Mouse (Mus musculus) cerebellum, adult 11-12 months (tissue): ENCODE results near the gene Msx3.

Experiments
- DNase-seq: peaks from one replicate; pipeline ENCODE4 v3.0.0; 2022

The Msx3 gene

DNA sequence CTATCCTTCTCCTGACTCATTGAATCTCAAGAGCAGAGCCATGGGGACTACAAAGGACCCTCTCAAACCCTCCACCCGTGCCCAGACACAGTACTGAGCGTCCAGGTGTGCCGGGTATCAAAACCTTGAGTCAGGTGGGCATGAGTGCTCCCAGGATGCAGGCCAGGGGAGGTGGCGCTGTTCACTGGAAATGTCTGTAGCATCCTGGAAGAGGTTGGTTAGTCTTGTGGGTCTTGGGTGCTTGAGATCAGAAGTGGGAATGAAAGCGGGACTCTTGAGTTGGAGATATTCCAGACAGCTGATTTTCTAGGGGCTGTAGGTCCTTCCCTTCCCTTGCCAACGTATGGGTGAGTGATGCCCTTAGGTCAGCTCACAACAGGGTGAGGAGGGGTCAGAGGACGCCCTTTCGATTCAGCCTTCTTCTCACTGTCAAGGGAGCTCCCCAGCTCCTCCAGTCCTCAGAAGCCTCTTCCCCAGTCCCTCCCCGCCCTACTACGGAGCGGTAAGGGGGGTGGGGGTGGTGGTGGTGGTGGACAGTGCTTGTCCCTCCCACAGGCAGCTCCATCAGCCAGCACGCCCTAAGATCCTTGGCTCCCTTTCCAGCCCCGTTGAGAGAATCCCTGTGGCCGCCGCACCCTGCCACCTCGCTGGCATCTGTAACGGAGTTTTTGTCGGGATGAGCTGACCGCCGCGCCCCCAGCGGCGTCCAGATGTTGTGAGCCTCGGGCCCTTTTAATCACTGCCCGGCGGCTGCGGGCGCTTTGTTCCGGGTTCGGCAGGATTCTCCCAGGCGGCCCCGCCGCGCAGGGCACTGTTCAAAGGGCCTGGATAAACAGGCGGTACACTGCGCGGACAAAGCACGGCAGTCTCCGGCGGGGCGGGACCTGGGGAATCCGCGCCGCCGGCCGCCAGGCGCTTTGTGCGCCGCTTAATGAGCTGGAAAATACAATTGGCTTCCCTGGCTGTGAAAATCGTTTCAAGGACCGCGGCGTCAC, 8.8 kb upstream of the Msx3 start:
- DNase-seq, result no peak

DNA sequence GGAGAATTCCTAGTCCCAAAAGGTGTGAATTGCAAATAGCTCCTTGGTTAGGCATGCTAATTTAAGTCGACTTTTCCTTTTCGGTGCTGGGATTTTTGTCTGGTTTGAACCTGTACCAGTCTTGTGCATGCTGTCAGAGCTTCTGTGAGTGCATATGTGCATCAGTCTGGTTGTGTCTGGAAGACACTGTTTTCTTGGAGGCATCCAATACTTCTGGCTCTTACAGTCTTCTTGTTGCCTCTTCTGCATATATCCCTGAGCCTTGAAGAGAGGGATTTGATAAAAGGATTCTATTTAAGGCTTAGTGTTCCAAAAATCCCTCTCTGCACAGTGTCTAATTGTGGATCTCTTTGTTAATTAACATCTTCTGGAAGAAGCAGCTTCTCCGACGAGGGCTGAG, 5.2 kb upstream of the Msx3 start:
- DNase-seq, result no peak

DNA sequence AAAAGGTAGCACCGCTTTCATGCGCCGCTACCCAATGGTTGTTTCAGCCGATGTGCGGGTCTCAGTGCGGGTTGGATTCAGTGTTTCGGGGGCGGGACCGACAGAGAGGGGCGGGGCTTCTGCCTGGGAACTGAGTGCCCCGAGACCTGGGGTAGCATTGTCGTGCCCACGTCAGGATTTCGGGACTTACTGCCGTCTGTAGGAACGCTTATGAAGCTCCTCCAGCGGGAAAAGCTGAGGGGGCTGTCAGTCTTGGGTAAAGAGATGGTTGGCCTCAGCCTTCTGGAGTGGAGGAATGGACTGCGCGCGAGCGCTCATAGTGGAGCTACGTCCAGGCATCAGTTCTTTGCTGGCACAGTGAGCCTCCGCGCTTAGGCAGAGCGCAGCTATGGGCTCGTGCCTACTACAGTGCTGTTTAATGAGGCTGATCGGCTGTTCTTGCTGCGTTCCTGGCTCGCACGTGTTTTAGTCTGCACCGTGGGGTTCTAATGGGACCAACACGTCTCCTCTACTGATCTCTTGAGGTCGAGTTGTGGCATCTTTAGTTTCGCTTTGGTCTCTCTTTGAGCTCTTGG, 313 bp upstream of the Msx3 start:
- DNase-seq, result no peak

DNA sequence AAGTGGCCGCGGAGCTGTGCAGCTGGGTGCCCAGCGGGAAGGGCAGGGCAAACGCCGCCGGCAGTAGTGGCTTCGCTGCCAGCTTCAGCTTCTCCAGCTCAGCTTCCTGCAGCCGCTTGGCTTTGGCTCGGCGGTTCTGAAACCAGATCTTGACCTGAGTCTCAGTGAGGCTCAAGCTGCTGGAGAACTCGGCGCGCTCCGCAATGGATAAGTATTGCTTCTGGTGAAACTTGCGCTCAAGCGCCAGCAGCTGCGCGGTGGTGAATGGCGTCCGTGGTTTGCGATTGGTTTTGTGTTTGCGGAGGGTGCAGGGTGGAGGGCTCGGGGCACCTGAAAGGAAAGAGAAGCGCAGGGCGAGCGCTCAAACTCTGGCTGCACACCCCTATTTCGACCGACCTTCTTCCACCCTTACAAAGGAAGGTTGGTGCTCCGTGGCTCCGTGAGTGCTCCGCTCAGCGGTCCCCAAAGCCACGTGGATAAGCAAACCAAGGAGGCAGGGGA, 1.0 kb downstream of the Msx3 start:
- no peak for DNase-seq

DNA sequence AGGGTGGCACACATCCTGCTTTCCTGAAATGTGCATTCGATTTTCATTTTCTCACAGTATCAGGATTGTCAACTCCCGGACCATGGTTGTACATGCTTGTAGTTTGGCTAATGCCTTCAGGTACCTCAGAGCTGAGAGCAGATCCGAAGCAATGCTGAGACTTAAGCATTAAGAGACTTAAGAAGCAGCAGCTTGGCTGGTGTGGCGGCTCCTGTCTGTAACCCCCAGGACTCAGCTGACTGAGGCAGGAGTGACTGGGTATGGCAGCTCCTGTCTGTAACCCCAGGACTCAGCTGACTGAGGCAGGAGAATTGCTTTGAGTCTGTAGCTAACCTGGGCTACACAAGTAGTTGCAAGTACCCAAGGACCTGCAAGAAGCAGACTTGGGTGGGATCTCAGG, 3.3 kb downstream of the Msx3 start:
- no peak for DNase-seq

DNA sequence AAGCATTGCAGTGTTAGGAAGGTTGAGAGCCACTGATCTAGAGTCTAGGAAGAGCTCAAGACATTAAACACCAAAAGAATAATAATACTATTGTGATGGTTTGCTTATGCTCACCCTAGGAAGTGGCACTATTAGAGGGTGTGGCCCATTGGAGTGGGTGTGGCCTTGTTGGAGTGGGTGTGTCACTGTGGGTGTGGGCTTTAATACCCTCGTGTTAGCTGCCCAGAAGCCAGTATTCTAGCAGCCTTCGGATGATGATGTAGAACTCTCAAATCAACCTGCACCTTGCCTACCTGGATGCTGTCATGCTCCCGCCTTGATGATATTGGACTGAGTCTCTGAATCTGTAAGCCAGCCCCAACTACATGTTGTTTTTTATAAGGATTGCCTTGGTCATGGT, 6.2 kb downstream of the Msx3 start:
- no peak for DNase-seq

DNA sequence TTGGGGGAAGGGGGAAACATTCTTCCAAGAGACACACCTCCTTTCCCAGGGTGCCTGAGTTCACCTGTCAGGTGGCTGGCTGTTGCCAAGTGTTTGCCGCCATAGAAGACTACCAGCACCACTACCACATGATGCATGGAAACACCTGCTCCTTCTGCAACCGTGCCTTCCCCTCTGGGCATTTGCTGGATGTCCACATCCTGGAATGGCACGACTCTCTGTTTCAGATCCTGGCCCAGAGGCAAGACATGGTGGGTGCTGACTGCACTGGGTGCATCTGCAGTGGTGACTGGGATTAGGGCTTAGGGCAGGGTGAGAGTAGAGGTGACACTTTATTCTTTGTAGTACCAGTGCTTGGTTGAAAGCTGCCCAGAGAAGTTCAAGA, 11.7 kb downstream of the Msx3 start:
- DNase-seq, result no peak

DNA sequence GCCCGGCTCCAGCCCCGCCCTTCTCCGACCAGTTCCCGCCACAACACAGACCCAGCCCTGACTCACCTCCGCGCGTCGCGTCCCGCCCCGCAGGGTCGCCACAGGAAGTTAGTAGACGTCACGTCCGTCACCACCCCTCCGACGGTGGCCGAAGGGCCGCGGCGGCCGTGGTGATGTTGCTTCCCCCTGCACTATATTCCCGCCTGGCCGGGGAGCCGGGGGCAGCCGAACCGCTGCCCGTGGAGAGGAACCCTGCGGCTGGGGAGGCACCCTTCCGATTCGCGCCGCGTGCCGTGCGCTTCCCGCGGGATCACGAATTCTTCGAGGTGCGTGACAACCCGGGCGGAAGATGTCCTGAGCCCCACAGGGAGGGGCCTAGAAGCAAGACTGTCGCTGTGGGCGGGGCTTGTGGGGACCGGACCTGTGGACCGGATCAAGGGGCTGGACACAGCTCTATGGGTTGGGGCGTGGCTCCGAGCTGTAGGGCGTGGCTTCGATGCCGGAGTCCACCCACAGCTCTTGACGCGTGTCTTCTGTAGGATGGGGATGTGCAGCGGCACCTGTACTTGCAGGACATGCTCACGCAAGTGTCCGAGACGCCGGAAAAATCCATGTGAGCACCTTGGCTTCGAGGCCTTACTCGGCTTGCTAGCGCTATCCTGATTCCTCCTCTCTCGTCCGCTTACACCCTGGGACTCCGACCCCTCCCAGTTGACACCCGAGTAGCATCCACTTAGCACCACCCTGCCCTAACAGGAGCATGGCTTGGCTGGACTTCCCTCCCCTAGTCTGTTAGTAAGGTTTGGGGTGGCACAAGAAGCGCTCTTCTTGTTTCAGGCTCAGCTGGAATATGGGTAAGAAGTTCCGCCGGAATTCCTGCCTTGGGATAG, 12.4 kb downstream of the Msx3 start, which contains the start of the genes Zfp511 and Tubgcp2:
Gene Zfp511, plus strand, starts transcription at position 111 of the 890 bp plus-strand sequence.
Gene Tubgcp2, minus strand, starts transcription at position 389 of the 890 bp plus-strand sequence.
- DNase-seq, result peak; percentile 95

DNA sequence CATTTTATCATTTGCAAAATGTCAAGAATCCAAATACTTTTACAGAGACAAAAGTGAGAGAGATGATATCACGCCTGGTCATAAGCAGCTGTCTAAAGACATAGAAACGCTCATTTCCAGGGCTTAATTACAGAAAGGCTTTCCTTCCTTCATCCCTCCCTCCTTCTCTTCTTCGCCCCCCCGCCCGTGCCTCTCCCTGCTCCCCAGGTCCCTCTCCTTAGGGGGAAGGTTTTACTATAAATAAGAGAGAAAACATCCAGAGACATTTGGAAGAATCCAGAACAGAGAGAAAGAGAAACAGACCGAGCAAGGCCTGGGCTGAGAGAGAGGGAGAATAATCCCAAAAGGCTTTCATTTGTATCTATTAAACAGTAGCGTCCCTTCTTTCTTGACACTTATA, 13.4 kb downstream of the Msx3 start:
- DNase-seq, result no peak

DNA sequence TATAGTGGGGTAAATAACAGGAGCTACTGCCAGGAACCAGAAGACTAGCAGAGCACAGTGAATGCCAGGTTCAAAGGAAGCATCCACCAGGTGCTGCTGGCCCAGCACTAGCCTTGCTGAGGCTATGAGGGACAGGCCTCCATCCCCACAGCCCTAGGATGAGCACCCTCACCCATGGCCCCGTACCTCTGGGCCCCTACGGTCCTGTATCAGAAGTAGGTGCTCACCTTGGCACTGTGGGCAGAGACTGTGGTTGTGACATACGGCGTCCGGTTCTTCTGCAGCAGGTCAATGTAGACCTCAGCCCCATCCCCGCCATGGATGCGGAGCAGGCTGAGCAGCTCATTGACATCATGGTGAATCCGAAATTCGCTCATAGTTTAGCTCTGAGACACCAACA, 15.5 kb downstream of the Msx3 start:
- DNase-seq, result no peak

DNA sequence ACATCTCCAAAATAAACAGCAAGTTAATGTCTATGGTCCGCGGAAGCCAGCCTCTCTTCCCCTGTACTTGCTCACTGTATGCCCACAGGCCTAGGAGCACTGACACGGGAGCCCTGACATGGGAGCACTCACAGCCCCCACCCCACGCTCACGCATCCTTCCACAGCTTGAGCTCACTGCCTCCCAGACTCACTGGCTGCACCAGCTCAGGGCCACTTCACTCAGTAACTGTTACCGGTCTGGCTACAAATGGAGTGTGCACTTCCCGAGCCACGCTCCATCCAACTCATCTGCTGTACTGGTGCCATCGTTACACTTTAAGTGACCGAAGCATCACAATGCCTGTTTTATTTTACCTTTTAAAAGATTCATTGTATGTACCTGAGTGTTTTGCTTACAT, 16.5 kb downstream of the Msx3 start:
- no peak for DNase-seq

DNA sequence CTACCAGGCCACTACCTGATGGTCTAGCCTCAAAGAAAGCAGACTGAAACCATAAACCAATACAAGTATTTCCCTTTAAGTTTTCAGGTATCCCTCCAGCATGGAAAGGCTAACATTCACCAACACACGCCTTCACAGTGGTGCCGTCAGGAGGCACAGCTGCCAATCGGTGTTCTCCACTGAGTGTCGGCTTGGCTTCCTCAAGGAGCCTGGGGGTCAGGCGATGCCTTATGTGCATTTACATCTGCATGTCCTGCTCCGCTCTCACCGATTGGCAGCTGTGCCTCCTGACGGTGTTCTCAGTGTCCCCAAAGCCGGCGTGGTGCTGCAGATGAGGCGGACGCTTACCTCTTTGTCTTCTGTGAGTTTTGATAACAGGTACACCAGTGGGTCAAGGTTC, 17.1 kb downstream of the Msx3 start:
- no peak for DNase-seq

DNA sequence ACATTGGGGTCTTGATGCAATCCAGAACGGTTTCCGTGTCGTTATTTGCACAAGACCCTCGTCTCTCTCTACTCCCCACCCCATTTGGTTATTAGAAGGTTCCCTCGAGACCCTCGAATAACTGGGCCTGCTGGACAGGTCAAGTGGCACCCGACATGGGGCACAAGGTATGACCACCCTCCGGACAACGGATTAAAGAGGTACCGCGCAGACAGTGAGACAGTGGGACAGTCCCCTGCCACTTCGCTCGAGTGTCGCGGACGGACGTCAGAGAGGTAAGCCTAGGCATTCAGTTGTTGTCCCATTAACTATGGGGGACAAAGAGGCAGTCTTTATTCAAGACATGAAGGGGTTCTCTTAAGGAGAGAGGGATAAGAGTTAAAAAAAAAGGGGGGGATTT, 37.6 kb downstream of the Msx3 start:
- no peak for DNase-seq

DNA sequence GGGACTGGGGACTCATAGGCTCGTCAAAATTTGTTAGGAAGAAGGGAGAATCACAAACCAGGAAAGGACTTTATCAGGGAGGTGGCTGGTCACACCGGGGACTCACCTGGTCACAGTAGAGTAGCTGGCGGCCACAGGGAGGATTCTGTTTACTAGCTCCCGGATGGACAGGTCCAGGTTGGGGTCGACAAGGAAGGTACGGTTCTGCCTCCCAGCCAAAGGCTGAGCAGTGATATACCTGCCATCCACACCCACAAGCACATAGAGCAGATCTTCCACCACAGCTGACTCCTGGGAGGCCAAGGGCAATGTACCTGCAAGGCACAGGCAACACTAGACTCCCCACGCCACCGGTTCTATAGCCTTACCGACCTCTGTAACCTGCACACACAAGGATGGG, 41.1 kb downstream of the Msx3 start:
- no peak for DNase-seq

DNA sequence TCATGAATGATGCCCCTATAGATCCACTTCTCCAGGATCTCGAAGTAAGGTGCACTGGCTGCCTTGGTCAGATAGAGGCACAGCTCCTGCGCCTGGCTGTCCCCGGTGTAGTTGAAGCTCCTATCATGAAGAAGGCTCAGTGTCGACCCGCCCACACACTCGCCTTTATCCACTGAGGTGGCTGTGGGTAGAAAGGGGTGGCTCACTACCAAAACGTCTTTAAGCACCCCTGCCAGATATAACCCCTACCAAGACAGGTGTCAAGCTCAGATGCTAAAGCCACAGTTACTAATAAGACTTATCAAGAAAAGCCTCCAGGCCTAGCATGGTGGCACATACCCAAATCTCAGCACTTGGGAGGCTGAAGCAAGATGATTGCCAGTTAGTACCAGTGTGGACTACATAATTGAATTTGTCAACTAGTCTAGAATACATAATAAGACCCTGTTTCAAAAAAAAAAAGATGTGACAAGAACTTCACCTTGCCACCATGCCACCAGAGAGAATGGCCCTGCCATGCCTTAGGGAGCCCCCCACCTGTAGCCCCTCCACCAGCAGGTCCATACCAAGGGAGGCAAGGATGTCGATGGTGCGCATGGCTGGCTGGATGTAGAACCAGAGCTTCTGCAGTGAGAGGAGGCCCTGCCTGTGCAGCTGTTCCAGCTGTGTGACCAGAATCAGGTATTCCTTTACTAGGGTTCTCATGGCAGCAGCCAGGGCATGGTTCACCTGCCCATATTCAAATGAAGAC, 41.9 kb downstream of the Msx3 start:
- DNase-seq, result no peak

DNA sequence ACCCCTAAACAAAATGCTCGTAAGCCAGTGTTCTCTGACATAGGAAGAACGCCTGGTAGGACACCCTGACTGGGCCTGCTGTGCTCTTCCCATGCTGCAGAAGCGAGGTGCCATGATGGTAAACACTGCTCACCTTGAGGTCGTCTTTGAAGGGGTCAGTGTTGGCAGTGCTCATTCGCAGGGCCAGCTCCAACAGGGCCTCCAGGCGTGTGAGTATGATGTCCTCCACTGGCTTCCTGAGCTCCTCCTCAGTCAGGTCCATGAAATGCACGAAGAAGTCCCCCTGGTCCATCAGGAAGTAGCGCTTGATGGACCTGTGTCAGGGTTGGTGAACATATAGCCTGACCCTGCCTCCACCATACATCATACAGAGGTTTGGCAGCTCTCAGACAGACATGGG, 44.2 kb downstream of the Msx3 start:
- no peak for DNase-seq

DNA sequence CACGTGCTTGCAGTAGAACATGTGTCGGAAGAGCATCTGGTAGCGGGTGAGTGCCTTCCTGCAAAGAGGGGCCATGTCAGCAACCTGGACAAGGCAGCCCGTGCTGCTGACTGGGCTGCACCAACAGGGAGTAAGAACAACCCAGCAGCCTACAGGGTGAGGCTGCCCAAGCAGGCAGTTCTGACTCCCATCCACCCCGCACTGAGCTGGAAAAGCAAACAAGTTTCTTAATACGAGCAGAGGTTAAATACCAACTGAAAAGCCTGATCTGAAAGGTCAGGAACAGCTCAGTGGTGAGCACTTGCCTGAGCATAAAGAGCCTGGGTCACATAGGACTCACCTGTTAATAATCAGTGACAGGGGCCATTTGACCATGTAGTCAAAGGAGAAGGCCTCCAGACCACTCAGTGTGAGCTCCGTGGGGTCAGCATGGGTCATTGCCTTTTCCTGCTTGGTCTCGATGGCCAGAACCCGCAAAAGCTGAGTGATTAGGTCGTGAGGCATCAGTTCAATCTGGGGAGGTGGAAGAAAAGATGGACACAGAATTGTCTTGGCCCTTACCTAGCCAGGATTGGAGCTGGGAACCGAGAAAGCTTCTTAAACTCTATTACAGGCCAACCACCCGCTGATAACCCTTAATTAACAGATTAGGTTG, 47.7 kb downstream of the Msx3 start:
- no peak for DNase-seq

DNA sequence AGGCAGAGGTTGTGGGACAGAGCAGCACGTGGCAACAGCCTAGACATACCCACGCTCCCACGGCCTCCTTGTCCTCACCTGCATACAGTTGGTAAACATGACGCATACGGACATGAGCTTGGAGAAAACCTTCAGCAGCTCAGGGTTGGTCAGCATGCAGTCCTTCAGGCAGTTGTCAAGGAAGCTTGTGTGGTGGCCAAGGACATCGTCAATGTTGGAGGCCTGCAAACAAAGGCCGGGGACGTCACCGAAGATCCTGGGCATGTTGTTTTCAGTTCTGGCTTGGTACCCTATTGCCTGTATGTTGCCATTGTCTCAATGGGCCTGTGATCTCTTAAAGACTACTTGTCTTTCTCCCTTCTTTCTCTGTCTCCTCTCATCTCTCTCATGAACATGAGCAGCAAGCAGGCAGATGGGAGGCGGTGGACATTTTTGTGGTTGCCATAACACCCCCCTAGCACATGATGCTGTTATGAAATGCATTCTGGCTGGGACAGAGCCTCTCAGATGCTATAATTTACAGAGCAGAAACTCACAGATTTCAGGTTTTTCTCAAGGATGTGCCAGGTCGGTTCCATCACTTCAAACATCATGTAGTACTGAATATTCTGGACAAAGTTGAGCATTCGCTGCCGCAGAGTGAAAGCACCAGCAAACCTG, 50.1 kb downstream of the Msx3 start:
- no peak for DNase-seq
